Mouse (Mus musculus) ES-E14 (cell line): ENCODE measurements at regions not wholly inside any gene's neighbourhood (a gene's known extent, or its start where the extent isn't known, plus 50 kb on each side); places are given as distances from the start of the nearest gene placed in this dataset.

Experiments used
- CHD2 ChIP-seq: IDR thresholded peaks from 2 replicates; pipeline ENCODE4 v1.6.1; 2014; ENCODE audit warnings: mild to moderate bottlenecking, low read depth, low read length, inconsistent platforms
- HCFC1 ChIP-seq: IDR thresholded peaks from 2 replicates; pipeline ENCODE4 v1.6.1; 2012; ENCODE audit warnings: low read length, inconsistent platforms, borderline replicate concordance; ENCODE audit not compliant: insufficient read depth
- MAFK ChIP-seq: IDR thresholded peaks from 2 replicates; pipeline ENCODE4 v1.6.1; 2014; ENCODE audit warnings: mild to moderate bottlenecking, low read depth, low read length, inconsistent platforms; ENCODE audit not compliant: insufficient read depth
- ZC3H11A ChIP-seq: IDR thresholded peaks from 2 replicates; pipeline ENCODE4 v1.6.1; 2012; ENCODE audit warnings: low read depth, mild to moderate bottlenecking, inconsistent platforms, low read length, borderline replicate concordance
- ZNF384 ChIP-seq: IDR thresholded peaks from 2 replicates; pipeline ENCODE4 v1.6.1; 2012; ENCODE audit warnings: low read depth, low read length, inconsistent platforms

GRCm38 (mm10) chr2:114803928-114804327 lies 149.2 kb upstream of the Dph6 start:
- TF ChIP-seq HCFC1 (no peak), CHD2 (no peak), MAFK (no peak), ZNF384 (no peak), ZC3H11A (no peak)
